In genomic region chr15:100766826-100767225, GRCm38 (mm10) we compare ENCODE assay signal across 23 mouse cellular contexts. TPM values are rescaled to one million over a fixed set of nuclear protein-coding genes. Genes with fewer than 3 reads are reported as not detected.
DNase-seq lines count a peak whose midpoint lies in the region; ATAC-seq and TF ChIP-seq lines count a peak whose summit lies in the region.
"Had no signal": no experiment of that assay in that cellular context is flagged by ENCODE, and none has a peak within 500 bp of the region (broad histone marks: within the 10 kb centered on the region; RNA-seq: fewer than 3 reads in every experiment).

No protein-coding gene starts in this region.

- no peak overlapping the region for H3K4me2 ChIP-seq in hindbrain, postnatal 0 days (ENCODE audit: low read depth, low read length)
- peak overlapping the region; percentile 30 for H3K4me2 ChIP-seq in lung, embryonic 15.5 days
- H3K4me2 ChIP-seq: embryonic facial prominence, embryonic 13.5 days; forebrain, embryonic 12.5 days; heart, embryonic 11.5 days; heart, embryonic 15.5 days had no signal

- no peak for DNase-seq in hindbrain, embryonic 10.5 days (ENCODE audit: low spot score)
- DNase-seq in hindbrain, postnatal 0 days (ENCODE audit: low spot score) = no peak
- DNase-seq in lung, adult 2 months = peak; percentile 35
- DNase-seq in lung, postnatal 10 days = no peak
- DNase-seq in lung, postnatal 36 days = peak; percentile 51
- no peak for DNase-seq in cerebellum, adult 18-20 months
- no peak for DNase-seq in thymus, postnatal 0 days (ENCODE audit: low spot score)
- DNase-seq: adrenal gland, adult 8-10 months; adrenal gland, postnatal 36 days; B cell, adult 2 months; cerebellum, adult 9-10 months; cerebellum, postnatal 25 days; gastrocnemius, postnatal 14 days; heart, adult 2 months; heart, postnatal 14 days had no signal

- 74% methylated on average over 9 of the region's 9 CpGs for WGBS in hindbrain, embryonic 10.5 days
- WGBS in hindbrain, postnatal 0 days = 75% methylated on average over 9 of the region's 9 CpGs
- 61% methylated on average over 9 of the region's 9 CpGs for WGBS in lung, adult 2 months
- WGBS in lung, embryonic 15.5 days = 52% methylated on average over 9 of the region's 9 CpGs

- H3K27me3 ChIP-seq in hindbrain, embryonic 10.5 days (ENCODE audit: insufficient read depth, poor library complexity, severe bottlenecking) = peaks cover 18% of the 10 kb centered on the region
- H3K27me3 ChIP-seq in hindbrain, postnatal 0 days (ENCODE audit: insufficient read depth, low read length) = no peaks in the 10 kb centered on the region
- H3K27me3 ChIP-seq in lung, embryonic 15.5 days = peaks cover 75% of the 10 kb centered on the region
- H3K27me3 ChIP-seq: forebrain, embryonic 12.5 days had no signal

- H3K4me1 ChIP-seq in hindbrain, embryonic 10.5 days (replicated peaks) = peaks cover 16% of the 10 kb centered on the region
- peaks cover 3% of the 10 kb centered on the region; the same call in 1 of the 2 replicates for H3K4me1 ChIP-seq in hindbrain, postnatal 0 days (ENCODE audit: insufficient read depth, low read length)
- H3K4me1 ChIP-seq in lung, adult 2 months (ENCODE audit: control insufficient read depth, insufficient read depth, low read length) = no peaks in the 10 kb centered on the region
- peaks cover 16% of the 10 kb centered on the region for H3K4me1 ChIP-seq in lung, embryonic 15.5 days

- no peak for ATAC-seq in hindbrain, postnatal 0 days
- peak; percentile 53 for ATAC-seq in lung, embryonic 15.5 days (ENCODE audit: borderline replicate concordance, extremely low read depth, low FRiP score, low TSS enrichment)
- ATAC-seq: CD4-positive, CD25-positive, alpha-beta regulatory T cell, adult 4 months; forebrain, embryonic 16.5 days had no signal

- H3K36me3 ChIP-seq in hindbrain, embryonic 10.5 days = peaks cover 19% of the 10 kb centered on the region; the same call in 1 of the 2 replicates
- 0 out of 2 replicates have a peak, but pooled peaks cover 4% of the 10 kb centered on the region for H3K36me3 ChIP-seq in hindbrain, postnatal 0 days (ENCODE audit: insufficient read depth, low read length)
- H3K36me3 ChIP-seq in lung, embryonic 15.5 days = no peaks in the 10 kb centered on the region
- H3K36me3 ChIP-seq: embryonic facial prominence, embryonic 13.5 days; G1E; heart, embryonic 15.5 days had no signal

- H3K9ac ChIP-seq in hindbrain, postnatal 0 days (replicated peaks; ENCODE audit: low read length) = no peak overlapping the region
- no peak overlapping the region for H3K9ac ChIP-seq in lung, embryonic 15.5 days
- H3K9ac ChIP-seq: embryonic facial prominence, embryonic 13.5 days; forebrain, embryonic 12.5 days; heart, embryonic 15.5 days had no signal

- no peak overlapping the region for H3K4me3 ChIP-seq in hindbrain, embryonic 10.5 days
- no peak overlapping the region for H3K4me3 ChIP-seq in hindbrain, postnatal 0 days (ENCODE audit: low read length)
- H3K4me3 ChIP-seq in lung, adult 2 months (replicated peaks; ENCODE audit: extremely low read depth, low read depth, low read length) = no peak overlapping the region
- H3K4me3 ChIP-seq in lung, embryonic 15.5 days = no peak overlapping the region
- H3K4me3 ChIP-seq: embryonic facial prominence, embryonic 13.5 days; forebrain, embryonic 12.5 days; heart, adult 2 months; heart, embryonic 15.5 days had no signal

- 0 out of 2 replicates have a peak, but pooled peaks cover 6% of the 10 kb centered on the region for H3K9me3 ChIP-seq in hindbrain, embryonic 10.5 days
- H3K9me3 ChIP-seq in hindbrain, postnatal 0 days (ENCODE audit: low read length) = no peaks in the 10 kb centered on the region
- H3K9me3 ChIP-seq in lung, embryonic 15.5 days = no peaks in the 10 kb centered on the region
- H3K9me3 ChIP-seq: embryonic facial prominence, embryonic 13.5 days; forebrain, embryonic 12.5 days; heart, embryonic 15.5 days had no signal

- TF ChIP-seq CTCF in hindbrain, postnatal 0 days (IDR thresholded peaks at IDR 0.05; ENCODE audit: low read depth) = no peak
- TF ChIP-seq CTCF in lung, adult 2 months (IDR thresholded peaks at IDR 0.05; ENCODE audit: insufficient read depth, low read length) = no peak

- TF ChIP-seq POLR2A in lung, adult 2 months (IDR thresholded peaks at IDR 0.05; ENCODE audit: borderline replicate concordance, extremely low read depth, low read depth, low read length) = no peak

- 0 out of 2 replicates have a peak overlapping the region, but pooled peaks have one; percentile 23 for H3K27ac ChIP-seq in hindbrain, embryonic 10.5 days
- H3K27ac ChIP-seq in hindbrain, postnatal 0 days = no peak overlapping the region
- H3K27ac ChIP-seq in lung, embryonic 15.5 days = no peak overlapping the region
- H3K27ac ChIP-seq: embryonic facial prominence, embryonic 13.5 days; forebrain, embryonic 12.5 days; heart, adult 2 months; heart, embryonic 15.5 days had no signal

RNA-seq across cellular contexts. Expression of gene Slc4a8, which starts 5.3 kb away (rescaled TPM):
- 9.5 and 10.0 TPM in 2 replicates for polyA plus RNA-seq in hindbrain, embryonic 10.5 days (2016; fragmentation: Nextera tagmentation; extraction: Ambion mirVana)
- 25.4 and 33.9 TPM in 2 replicates for total RNA-seq in hindbrain, postnatal 0 days (2014; rRNA removed)
- polyA plus RNA-seq in hindbrain, postnatal 0 days (2015; fragmentation: Nextera tagmentation; extraction: Ambion mirVana) = 29.8 and 30.7 TPM in 2 replicates
- polyA plus RNA-seq in lung, adult 2 months (2012; rRNA removed) = 4.3 and 4.4 TPM in 2 replicates
- 2.0 and 2.1 TPM in 2 replicates for polyA plus RNA-seq in lung, embryonic 15.5 days (2015; fragmentation: Nextera tagmentation; extraction: Ambion mirVana)
- polyA plus RNA-seq in thymus, postnatal 0 days (2015; fragmentation: Nextera tagmentation; extraction: Ambion mirVana) = 2.1 and 2.7 TPM in 2 replicates
- polyA plus RNA-seq: G1E had no signal

RNA-seq across cellular contexts. Expression of gene Galnt6, which starts 37.6 kb away (rescaled TPM):
- polyA plus RNA-seq in hindbrain, embryonic 10.5 days (2016; fragmentation: Nextera tagmentation; extraction: Ambion mirVana) = 0.05 and 0.11 TPM in 2 replicates
- 0.25 and 0.37 TPM in 2 replicates for total RNA-seq in hindbrain, postnatal 0 days (2014; rRNA removed)
- 0.34 TPM in 2 replicates for polyA plus RNA-seq in hindbrain, postnatal 0 days (2015; fragmentation: Nextera tagmentation; extraction: Ambion mirVana)
- polyA plus RNA-seq in lung, adult 2 months (2012; rRNA removed) = 3.8 and 4.0 TPM in 2 replicates
- 0.53 and 0.61 TPM in 2 replicates for polyA plus RNA-seq in lung, embryonic 15.5 days (2015; fragmentation: Nextera tagmentation; extraction: Ambion mirVana)
- polyA plus RNA-seq in thymus, postnatal 0 days (2015; fragmentation: Nextera tagmentation; extraction: Ambion mirVana) = 16.6 and 16.9 TPM in 2 replicates

Comparison
In these comparisons a context has a peak if more than half of its experiments do, and no peak if none do; other contexts are left out.
1. DNase-seq: peak in lung, adult 2 months (single experiment) and lung, postnatal 36 days (single experiment); none in hindbrain, embryonic 10.5 days (single experiment), hindbrain, postnatal 0 days (single experiment), lung, postnatal 10 days (single experiment), cerebellum, adult 18-20 months (0 of 2) and thymus, postnatal 0 days (single experiment).